Mouse (Mus musculus) naive thymus-derived CD4-positive, alpha-beta T cell, adult 2 months (primary cell): ENCODE measurements around the gene Dcst2.

Experiments used
- DNase-seq: peaks from one replicate; pipeline ENCODE4 v3.0.0-alpha.2; 2011; ENCODE audit warnings: low read depth

Dcst2 gene

DNA sequence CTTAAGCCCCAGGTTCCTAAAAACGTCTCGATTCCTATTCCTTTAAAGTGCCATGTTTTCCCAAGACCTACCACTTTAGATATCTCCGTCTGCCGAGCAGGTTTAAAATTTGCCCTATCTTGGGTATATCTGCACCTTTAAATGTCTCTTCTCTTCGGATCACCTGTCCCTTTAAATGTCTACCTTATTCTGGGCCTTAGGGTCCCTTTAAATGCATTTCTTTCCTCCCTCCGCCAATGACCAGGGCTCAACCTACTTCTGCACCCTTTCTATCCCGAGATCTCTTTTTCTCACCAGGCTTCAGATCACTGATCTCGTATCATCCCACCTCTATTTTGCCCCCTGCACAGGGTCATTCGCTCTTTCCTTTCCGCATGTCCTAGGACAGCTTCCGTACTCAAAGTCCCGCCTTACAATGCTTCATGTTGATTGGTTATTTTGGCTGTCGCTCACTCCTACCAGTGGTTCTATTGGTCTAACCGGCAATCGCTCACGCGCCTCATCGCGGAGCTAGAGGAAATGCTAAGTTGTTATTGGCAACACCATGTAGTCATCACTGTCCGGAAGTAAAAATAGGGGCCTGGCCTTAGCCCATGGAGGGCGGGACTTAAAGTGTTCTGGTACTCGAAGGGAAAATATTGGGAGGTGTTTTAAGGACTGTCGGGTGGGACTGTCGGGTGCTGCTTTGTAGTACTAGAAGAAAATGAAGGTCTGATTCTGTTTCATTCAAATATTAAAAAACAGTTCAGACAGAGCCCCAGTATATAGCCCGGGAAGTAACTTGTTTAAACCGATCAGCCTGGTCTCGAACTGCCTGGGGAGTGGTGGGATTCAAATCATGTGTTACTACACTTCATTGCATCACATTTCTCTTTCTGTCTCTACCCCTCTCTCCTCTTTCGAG lies 50.0 kb downstream of the Dcst2 start, which contains the start of gene Flad1:
Flad1 (minus strand) TSS at position 381 of the 904 bp plus-strand sequence.
- DNase-seq = peak; percentile 100

DNA sequence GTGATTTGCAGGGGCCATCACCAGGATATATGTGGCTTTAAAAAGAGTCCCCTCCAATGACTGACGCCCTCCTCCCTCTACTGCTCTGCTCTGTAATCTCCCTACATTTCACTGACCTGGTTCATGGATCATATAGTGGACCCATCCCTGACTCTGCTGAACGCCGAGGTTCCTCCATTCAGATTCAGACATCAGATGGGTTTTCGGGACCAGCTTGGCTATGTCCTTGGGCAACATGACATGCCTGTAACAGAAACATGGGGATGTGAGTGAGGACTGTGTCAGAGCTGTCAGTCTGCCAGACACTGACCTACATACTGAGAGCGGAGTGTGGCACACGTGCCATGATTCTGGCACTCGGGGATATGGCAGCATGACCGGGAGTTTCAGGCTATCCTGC lies 54.4 kb downstream of the Dcst2 start:
- no peak for DNase-seq

DNA sequence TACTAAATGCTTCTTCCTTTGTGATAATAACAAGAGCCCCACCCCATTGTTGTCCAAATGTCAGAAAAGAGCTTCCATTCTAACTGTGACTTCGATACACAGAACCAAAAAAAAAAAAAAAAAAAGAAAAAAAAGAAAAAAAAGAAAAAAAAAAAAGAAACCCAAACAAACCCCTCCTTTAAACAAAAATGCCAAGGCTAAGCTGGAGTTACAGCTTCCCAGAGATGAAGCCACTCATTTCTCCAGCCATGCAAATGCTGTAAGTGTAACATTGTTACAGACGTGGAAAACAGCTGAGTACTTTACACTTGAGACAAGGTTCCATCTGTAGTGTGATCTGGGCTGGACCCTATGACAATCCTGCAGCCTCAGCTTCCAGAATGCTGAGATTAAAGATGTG lies 55.4 kb downstream of the Dcst2 start:
- no peak for DNase-seq

DNA sequence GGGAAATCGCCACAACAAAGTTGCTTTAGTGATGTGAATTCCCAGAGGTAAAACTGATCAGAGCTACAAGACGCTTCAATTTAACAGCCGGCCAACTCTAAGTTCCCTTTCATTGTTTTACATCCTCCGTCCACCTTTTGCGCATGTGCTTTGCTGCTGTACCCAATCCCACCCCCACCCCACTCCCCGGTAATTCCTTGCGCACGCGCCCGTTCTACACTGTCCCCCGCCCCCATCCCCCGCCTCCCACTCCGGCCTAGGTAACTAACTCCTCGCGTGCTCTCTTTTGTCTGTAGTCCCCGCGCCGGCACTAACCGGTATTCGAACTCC lies 56.0 kb downstream of the Dcst2 start:
- no peak for DNase-seq

DNA sequence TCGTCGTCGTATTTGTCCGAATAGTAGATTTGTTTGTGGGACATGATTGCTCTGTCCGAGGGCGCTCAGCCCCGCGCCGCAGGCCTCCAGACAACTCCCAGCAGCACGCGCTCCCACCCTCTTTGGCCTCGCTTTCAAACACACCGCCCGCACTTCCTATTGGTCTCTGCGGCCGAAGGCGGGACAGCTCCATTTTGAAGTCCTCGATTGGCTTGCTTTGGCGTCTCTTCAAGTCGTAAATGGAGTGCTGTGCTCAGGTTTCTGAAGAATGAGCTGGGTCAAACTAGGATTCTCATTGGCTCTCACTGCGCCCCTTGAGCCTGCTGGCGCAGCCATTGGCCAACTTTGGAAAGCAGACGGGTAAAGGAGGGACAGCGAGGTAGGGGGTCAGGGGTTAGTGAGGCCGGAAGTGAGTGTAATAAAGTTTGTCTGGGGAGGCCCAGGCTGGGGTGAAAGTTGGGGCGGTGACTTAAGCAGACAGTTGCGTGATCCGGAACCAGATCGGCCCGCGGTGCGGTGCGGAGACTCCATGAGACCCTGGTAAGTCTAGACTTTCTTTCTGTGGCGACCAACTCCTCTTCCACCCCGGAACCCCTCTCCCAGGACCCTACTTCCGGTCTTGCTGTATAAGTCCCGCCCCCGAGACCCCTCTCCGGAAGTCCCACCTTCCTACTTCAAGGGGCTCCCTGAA lies 56.5 kb downstream of the Dcst2 start, which contains the start of the genes Cks1b and Shc1:
Cks1b (minus strand) TSS at position 214 of the 691 bp plus-strand sequence.
Shc1 (plus strand) TSS at position 274 of the 691 bp plus-strand sequence.
- DNase-seq = peak; percentile 97

DNA sequence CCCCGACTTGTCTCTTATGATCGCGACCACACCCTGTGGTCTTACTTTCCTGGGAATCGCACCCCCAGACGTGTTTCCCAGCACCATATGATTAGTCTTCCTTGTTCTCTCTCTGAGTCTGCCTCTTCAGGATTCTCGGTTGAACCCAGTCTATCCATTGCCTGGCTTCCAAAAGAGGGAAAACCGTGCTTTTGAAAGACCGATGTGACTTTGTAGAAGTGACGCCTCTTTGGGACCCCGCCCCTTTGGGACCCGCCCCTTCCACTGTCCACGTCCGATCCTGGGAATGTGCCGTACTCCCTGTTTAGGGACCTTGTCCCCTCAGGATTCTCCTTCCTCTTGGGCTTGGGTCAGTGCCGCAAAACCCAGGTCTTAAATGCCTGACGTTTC lies 57.1 kb downstream of the Dcst2 start:
- DNase-seq = no peak

DNA sequence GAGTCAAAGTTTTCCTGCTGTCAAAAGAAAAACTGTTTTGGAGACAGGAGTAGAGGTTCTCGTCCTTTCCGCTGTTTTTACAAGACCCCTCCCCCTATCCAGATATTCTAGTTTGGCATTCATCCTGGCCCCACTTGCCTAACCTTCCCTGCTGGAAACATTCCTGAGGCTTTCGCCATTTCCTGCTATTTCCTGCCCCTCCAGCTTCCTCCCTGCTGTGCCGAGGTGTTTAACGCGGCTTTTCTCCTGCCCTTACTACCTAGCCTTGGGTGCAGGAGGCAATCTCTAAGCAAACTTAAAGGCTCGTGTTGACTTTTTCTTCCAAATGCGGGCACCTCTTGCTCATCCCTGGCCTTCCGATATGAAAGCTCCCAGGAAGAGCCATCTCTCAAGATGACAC lies 57.8 kb downstream of the Dcst2 start:
- no peak for DNase-seq

DNA sequence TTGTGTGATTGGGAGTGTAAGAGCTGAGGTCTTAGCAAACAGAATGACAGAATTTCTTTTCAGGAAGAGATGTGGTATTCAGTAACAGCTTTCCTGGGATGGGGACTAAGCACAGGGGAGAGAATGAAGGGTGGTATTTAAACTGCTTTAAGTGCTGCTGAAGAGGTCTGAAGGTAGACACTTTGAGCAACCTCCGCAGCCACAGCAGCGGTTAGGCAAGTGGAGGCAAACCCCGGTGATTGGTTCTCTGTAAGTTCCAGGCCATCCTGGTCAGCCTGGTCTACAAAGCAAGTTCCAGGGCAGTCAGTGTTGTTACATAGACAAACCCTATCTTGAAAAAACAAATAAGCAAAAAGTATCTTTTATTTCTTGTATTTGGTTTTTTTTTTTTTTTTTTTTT lies 58.2 kb downstream of the Dcst2 start:
- DNase-seq = no peak

DNA sequence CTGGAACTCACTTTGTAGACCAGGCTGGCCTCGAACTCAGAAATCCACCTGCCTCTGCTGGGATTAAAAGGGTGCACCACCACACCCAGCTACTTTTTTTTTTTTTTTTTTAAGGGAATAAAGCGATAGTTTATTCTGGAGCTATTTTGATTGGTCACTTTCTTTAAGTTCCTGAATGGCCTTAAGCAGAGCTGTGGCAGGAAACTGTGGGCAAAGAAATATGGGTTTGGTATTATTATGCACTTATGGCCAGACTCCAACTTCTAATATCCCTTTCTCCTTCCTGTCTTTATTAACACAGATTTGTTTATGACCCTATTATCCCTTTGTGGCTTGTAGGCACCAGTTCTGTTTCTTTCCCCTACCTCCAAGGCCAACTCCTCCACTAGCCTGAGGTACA lies 58.6 kb downstream of the Dcst2 start:
- DNase-seq = no peak

DNA sequence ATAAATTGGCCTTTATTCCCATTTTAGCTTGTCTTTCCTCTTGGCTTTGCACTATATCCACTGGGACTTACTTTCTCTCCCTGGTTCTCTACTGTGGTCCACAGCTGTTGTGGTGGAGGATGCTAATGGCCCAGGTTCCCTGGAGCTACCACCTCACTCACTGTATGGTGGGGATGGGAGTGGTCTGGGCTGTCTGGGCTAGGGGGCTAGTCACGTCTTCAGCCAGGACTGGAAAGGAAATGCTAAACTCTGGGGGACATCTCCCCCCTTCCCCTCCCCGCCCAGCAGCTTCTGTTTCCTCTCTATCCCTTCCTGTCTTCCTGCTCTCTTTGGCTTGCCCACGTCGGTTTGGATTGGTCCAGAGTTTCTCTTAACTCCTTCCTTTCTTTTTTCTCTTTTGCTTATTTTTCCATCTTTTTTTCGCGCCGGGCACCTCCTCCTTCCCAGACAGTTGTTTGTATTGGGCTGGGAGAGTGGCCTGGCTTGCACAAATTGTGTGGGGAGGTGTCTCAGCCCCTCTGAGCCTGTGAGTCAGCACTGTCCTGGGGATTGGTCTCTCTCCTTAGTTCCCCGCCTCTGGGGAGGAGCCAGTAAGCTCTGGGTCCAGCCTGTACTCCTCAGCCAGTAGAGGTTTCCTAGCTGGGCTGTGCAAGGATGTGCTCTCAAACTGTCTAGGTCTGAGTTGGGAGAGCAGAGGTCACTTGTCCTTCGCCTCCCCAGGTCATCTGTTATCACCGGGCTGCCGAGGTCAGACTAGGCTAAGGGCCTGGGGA lies 59.4 kb downstream of the Dcst2 start:
- no peak for DNase-seq

DNA sequence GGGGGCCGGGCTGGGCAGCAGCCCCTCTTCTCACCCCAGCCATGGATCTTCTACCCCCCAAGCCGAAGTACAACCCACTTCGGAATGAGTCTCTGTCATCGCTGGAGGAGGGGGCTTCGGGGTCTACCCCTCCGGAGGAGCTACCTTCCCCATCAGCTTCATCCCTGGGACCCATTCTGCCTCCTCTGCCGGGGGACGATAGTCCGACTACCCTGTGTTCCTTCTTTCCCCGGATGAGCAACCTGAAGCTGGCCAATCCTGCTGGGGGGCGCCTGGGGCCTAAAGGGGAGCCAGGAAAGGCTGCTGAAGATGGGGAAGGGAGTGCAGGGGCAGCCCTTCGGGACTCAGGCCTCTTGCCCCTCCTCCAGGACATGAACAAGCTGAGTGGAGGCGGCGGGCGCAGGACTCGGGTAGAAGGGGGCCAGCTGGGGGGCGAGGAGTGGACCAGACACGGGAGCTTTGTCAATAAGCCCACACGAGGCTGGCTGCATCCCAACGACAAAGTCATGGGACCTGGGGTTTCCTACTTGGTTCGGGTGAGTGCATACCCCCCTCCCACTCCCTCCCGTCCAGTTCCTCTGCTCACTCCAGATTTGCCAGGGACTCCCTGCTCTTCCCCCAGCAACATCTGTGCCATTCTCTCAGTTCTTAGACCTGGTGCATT lies 60.2 kb downstream of the Dcst2 start:
- no peak for DNase-seq

DNA sequence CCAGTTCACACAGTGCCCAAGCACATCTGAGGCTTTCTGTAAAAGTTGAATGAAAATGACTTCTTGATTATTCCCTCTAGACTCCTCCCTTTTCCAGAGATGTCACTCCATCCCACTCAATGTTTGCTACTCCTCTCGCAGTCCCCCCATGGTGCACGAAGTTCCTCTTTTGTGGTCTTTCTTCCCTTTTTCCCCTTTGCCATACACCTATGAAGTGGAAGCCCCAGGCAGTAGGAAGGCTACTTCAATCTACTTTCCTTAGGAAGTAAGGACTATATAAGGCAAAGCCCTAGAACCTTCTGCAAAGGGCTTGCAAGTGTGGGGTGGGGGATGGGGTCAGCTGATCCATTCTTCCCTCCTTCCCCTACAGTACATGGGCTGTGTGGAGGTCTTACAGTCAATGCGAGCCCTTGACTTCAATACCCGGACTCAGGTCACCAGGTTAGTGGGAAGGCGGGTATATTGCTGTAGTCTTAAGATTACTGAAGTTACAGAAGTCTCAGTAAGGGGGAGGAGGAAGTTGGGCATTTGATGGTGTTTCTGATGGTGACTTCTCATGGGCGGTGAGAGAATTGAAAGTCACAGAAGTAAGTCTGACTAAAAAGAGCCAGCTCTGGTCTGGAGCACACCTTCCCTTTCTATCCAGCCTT lies 60.9 kb downstream of the Dcst2 start:
- DNase-seq = no peak

DNA sequence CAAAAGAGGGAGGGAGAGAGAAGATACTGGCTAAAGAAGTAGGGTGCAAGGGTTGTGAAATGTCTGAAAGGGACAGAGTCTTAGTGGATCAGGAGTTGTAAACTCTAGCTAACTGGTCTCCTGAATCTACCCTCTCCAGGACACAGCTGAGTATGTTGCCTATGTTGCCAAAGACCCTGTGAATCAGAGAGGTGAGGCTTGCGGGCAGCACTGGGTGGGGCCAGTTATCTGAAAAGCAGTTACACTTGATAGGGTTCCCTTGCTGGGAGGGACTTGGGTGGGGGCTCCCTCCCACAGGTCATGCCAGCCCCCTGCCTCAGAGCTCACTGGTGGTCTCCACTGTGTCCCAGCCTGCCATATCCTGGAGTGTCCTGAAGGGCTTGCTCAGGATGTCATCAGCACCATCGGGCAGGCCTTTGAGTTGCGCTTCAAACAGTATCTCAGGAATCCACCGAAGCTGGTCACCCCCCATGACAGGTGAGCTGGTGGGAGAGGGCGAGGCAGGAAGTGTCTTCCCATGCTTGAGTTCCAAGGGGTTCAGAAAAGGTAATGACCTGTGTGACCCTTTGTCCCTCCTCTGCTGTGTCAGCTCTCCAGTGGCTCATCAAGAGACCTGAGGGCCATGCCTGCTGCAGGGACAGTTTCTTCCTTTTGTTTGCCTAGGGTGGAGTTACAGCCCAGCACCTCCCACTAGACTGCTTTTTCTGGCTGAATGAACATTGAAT lies 62.8 kb downstream of the Dcst2 start:
- DNase-seq = no peak

DNA sequence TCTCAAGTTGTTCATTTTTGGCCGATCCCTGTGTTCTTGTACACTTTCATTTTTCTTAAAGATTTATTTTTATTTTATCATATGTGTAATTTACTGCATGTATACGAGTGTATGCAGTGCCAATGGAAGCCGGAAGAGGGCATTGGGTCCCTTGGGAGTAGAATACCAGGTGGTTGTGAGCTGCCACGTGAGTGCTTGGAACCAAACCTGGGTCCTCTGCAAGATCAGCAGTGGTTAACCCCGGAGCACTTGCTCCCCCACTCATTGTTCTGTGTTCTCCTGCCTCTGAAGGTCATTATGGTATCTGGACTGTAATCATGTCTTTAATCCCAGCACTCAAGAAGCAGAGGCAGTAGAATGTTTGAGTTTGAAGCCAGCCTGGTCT lies 63.4 kb downstream of the Dcst2 start:
- no peak for DNase-seq

DNA sequence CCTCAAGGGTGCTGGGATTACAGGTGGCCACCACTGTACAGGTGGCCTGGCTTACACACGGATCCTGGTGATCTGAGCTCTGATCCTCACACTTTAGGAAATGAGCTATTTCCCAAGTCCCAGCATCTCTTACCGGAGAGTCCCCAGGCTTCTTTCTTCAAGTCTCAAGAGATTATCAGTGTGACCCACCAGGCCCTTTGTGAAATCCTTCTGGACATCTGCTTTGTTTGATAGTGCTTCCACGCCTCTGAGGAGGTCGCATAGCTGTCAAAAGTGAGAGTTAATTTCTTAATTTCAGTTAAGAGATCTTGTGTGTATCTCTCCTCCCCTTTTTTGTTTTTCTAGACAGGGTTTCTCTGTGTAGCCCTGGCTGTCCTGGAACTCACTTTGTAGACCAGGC lies 64.1 kb downstream of the Dcst2 start:
- DNase-seq = no peak
